Mouse (Mus musculus): ENCODE data around the gene Adgrf1. TPM values are rescaled to one million over a fixed set of nuclear protein-coding genes. Genes with fewer than 3 reads are reported as not detected.

The Adgrf1 gene
- polyA plus RNA-seq, 1 experiment from 2014 or later, result not detected

GRCm38 (mm10) chr17:43264739-43265138 lies 5.4 kb upstream of the Adgrf1 start:
- Histone ChIP-seq H3K4me3 (ENCODE audit: low read length) (no peak overlapping the region), H3K4me1 (ENCODE audit: control insufficient read depth, insufficient read depth, low read depth, low read length) (no peaks in the 10 kb centered on the region), H3K27ac (ENCODE audit: low read depth, low read length) (no peak overlapping the region), H3K36me3 (ENCODE audit: control insufficient read depth, insufficient read depth, low read length) (no peaks in the 10 kb centered on the region), H3K27me3 (replicated peaks; ENCODE audit: control insufficient read depth, insufficient read depth, low read length) (no peaks in the 10 kb centered on the region), H3K9me3 (ENCODE audit: control insufficient read depth, low read length) (peaks cover 4% of the 10 kb centered on the region), H3K4me2 (ENCODE audit: low read length) (no peak overlapping the region), H3K9ac (ENCODE audit: low read depth, low read length) (no peak overlapping the region)
- ATAC-seq, result no peak
- WGBS, result 83% methylated on average over 7 of the region's 7 CpGs

- no peaks in the 10 kb centered on the region for H3K4me1 ChIP-seq (ENCODE audit: control insufficient read depth, insufficient read depth, low read depth, low read length)
- H3K27ac ChIP-seq (ENCODE audit: low read depth, low read length), result no peak overlapping the region
- no peak overlapping the region for H3K4me3 ChIP-seq (ENCODE audit: low read length)
- peak overlapping the region; percentile 42 for H3K4me2 ChIP-seq (ENCODE audit: low read length)
- H3K27me3 ChIP-seq (replicated peaks; ENCODE audit: control insufficient read depth, insufficient read depth, low read length), result no peaks in the 10 kb centered on the region
- WGBS, result 21% methylated on average over 26 of the region's 26 CpGs
- ATAC-seq, result peak; percentile 92
- H3K36me3 ChIP-seq (ENCODE audit: control insufficient read depth, insufficient read depth, low read length), result no peaks in the 10 kb centered on the region
- H3K9me3 ChIP-seq (ENCODE audit: control insufficient read depth, low read length), result peaks cover 4% of the 10 kb centered on the region
- H3K9ac ChIP-seq (ENCODE audit: low read depth, low read length), result no peak overlapping the region
These were observed 4.8 kb upstream of the Adgrf1 start for GRCm38 (mm10) chr17:43265178-43265837.

GRCm38 (mm10) chr17:43265944-43266343 lies 4.2 kb upstream of the Adgrf1 start:
- Histone ChIP-seq H3K27ac (ENCODE audit: low read depth, low read length) (no peak overlapping the region), H3K36me3 (ENCODE audit: control insufficient read depth, insufficient read depth, low read length) (no peaks in the 10 kb centered on the region), H3K9ac (ENCODE audit: low read depth, low read length) (no peak overlapping the region), H3K27me3 (replicated peaks; ENCODE audit: control insufficient read depth, insufficient read depth, low read length) (no peaks in the 10 kb centered on the region), H3K4me2 (ENCODE audit: low read length) (no peak overlapping the region), H3K4me3 (ENCODE audit: low read length) (no peak overlapping the region), H3K9me3 (ENCODE audit: control insufficient read depth, low read length) (peaks cover 4% of the 10 kb centered on the region), H3K4me1 (ENCODE audit: control insufficient read depth, insufficient read depth, low read depth, low read length) (no peaks in the 10 kb centered on the region)
- 94% methylated on average over 6 of the region's 6 CpGs for WGBS
- ATAC-seq, result no peak

- H3K4me3 ChIP-seq (ENCODE audit: low read length), result no peak overlapping the region
- H3K27me3 ChIP-seq (replicated peaks; ENCODE audit: control insufficient read depth, insufficient read depth, low read length), result no peaks in the 10 kb centered on the region
- no peak overlapping the region for H3K9ac ChIP-seq (ENCODE audit: low read depth, low read length)
- WGBS, result 85% methylated on average over 2 of the region's 2 CpGs
- no peaks in the 10 kb centered on the region for H3K4me1 ChIP-seq (ENCODE audit: control insufficient read depth, insufficient read depth, low read depth, low read length)
- no peak overlapping the region for H3K27ac ChIP-seq (ENCODE audit: low read depth, low read length)
- H3K9me3 ChIP-seq (ENCODE audit: control insufficient read depth, low read length), result peaks cover 4% of the 10 kb centered on the region
- ATAC-seq, result no peak
- H3K4me2 ChIP-seq (ENCODE audit: low read length), result no peak overlapping the region
- H3K36me3 ChIP-seq (ENCODE audit: control insufficient read depth, insufficient read depth, low read length), result no peaks in the 10 kb centered on the region
These were observed 3.5 kb upstream of the Adgrf1 start for GRCm38 (mm10) chr17:43266636-43267035.

- no peaks in the 10 kb centered on the region for H3K27me3 ChIP-seq (replicated peaks; ENCODE audit: control insufficient read depth, insufficient read depth, low read length)
- H3K36me3 ChIP-seq (ENCODE audit: control insufficient read depth, insufficient read depth, low read length), result no peaks in the 10 kb centered on the region
- ATAC-seq, result no peak
- WGBS, result 92% methylated on average over 9 of the region's 9 CpGs
- H3K9me3 ChIP-seq (ENCODE audit: control insufficient read depth, low read length), result peaks cover 2% of the 10 kb centered on the region
- no peak overlapping the region for H3K4me2 ChIP-seq (ENCODE audit: low read length)
- no peak overlapping the region for H3K27ac ChIP-seq (ENCODE audit: low read depth, low read length)
- H3K4me1 ChIP-seq (ENCODE audit: control insufficient read depth, insufficient read depth, low read depth, low read length), result no peaks in the 10 kb centered on the region
- H3K9ac ChIP-seq (ENCODE audit: low read depth, low read length), result no peak overlapping the region
- no peak overlapping the region for H3K4me3 ChIP-seq (ENCODE audit: low read length)
These were observed 2.9 kb upstream of the Adgrf1 start for GRCm38 (mm10) chr17:43267046-43267749.

GRCm38 (mm10) chr17:43276220-43276619 lies 6.1 kb downstream of the Adgrf1 start:
- no peaks in the 10 kb centered on the region for H3K4me1 ChIP-seq (ENCODE audit: control insufficient read depth, insufficient read depth, low read depth, low read length)
- no peaks in the 10 kb centered on the region for H3K27me3 ChIP-seq (replicated peaks; ENCODE audit: control insufficient read depth, insufficient read depth, low read length)
- no peak overlapping the region for H3K9ac ChIP-seq (ENCODE audit: low read depth, low read length)
- no peak overlapping the region for H3K27ac ChIP-seq (ENCODE audit: low read depth, low read length)
- WGBS, result 88% methylated on average over 6 of the region's 6 CpGs
- no peak overlapping the region for H3K4me3 ChIP-seq (ENCODE audit: low read length)
- H3K4me2 ChIP-seq (ENCODE audit: low read length), result no peak overlapping the region
- ATAC-seq, result no peak
- H3K9me3 ChIP-seq (ENCODE audit: control insufficient read depth, low read length), result no peaks in the 10 kb centered on the region
- H3K36me3 ChIP-seq (ENCODE audit: control insufficient read depth, insufficient read depth, low read length), result no peaks in the 10 kb centered on the region

GRCm38 (mm10) chr17:43277223-43277622 lies 7.1 kb downstream of the Adgrf1 start:
- Histone ChIP-seq H3K27ac (ENCODE audit: low read depth, low read length) (no peak overlapping the region), H3K9ac (ENCODE audit: low read depth, low read length) (no peak overlapping the region), H3K4me2 (ENCODE audit: low read length) (no peak overlapping the region), H3K27me3 (replicated peaks; ENCODE audit: control insufficient read depth, insufficient read depth, low read length) (no peaks in the 10 kb centered on the region), H3K4me1 (ENCODE audit: control insufficient read depth, insufficient read depth, low read depth, low read length) (no peaks in the 10 kb centered on the region), H3K36me3 (ENCODE audit: control insufficient read depth, insufficient read depth, low read length) (no peaks in the 10 kb centered on the region), H3K9me3 (ENCODE audit: control insufficient read depth, low read length) (no peaks in the 10 kb centered on the region), H3K4me3 (ENCODE audit: low read length) (no peak overlapping the region)
- 44% methylated on average over 4 of the region's 4 CpGs for WGBS
- ATAC-seq, result peak; percentile 72

GRCm38 (mm10) chr17:43279671-43280070 lies 9.5 kb downstream of the Adgrf1 start:
- 91% methylated on average over 7 of the region's 7 CpGs for WGBS
- Histone ChIP-seq H3K4me1 (ENCODE audit: control insufficient read depth, insufficient read depth, low read depth, low read length) (no peaks in the 10 kb centered on the region), H3K27ac (ENCODE audit: low read depth, low read length) (no peak overlapping the region), H3K9me3 (ENCODE audit: control insufficient read depth, low read length) (no peaks in the 10 kb centered on the region), H3K4me3 (ENCODE audit: low read length) (no peak overlapping the region), H3K9ac (ENCODE audit: low read depth, low read length) (no peak overlapping the region), H3K27me3 (replicated peaks; ENCODE audit: control insufficient read depth, insufficient read depth, low read length) (no peaks in the 10 kb centered on the region), H3K36me3 (ENCODE audit: control insufficient read depth, insufficient read depth, low read length) (no peaks in the 10 kb centered on the region), H3K4me2 (ENCODE audit: low read length) (no peak overlapping the region)
- ATAC-seq, result no peak

- Histone ChIP-seq H3K27me3 (replicated peaks; ENCODE audit: control insufficient read depth, insufficient read depth, low read length) (no peaks in the 10 kb centered on the region), H3K4me2 (ENCODE audit: low read length) (no peak overlapping the region), H3K4me1 (ENCODE audit: control insufficient read depth, insufficient read depth, low read depth, low read length) (no peaks in the 10 kb centered on the region), H3K9ac (ENCODE audit: low read depth, low read length) (no peak overlapping the region), H3K36me3 (ENCODE audit: control insufficient read depth, insufficient read depth, low read length) (no peaks in the 10 kb centered on the region), H3K27ac (ENCODE audit: low read depth, low read length) (no peak overlapping the region), H3K9me3 (ENCODE audit: control insufficient read depth, low read length) (no peaks in the 10 kb centered on the region), H3K4me3 (ENCODE audit: low read length) (no peak overlapping the region)
- ATAC-seq, result peak; percentile 58
- WGBS, result 71% methylated on average over 4 of the region's 4 CpGs
These were observed 12.2 kb downstream of the Adgrf1 start for GRCm38 (mm10) chr17:43282353-43282752.
